Mouse (Mus musculus) right cerebral cortex, postnatal 10 days (tissue): ENCODE data around the gene Fam3b.
A peak's percentile ranks its signal among the peaks of the same experiment; 100 is the strongest.

Experiments
- DNase-seq, 2 experiments: peaks; one replicate each; pipeline ENCODE4 v3.0.0; 2021; ENCODE audit warnings: low spot score in 2 of 2

Gene Fam3b

DNA sequence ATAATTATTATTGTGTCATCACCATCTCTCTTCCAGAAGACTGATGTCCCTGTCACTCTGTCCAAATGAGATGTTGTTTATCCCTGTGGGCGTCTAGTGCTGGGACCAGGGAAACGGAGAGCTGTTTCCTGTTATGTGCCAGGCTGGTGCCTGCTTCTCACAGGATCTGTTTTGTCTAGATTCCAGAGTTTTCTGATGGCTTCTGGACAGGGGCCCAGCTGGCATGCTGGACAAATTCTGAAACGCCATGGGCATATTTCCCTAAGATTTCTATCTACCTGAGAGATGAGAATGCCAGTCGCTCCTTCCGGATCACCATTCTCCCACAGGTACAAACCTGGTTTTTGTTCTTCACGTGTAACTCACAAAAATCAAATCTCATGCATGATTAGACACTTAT is 92.9 kb downstream of the Fam3b start:
- peak in 1 of 2 experiments; percentile 32 for DNase-seq
